Mouse (Mus musculus) intestine, postnatal 0 days (tissue): Measurements from ENCODE around the gene Fancc. TPM values are rescaled to one million over a fixed set of nuclear protein-coding genes. Genes with fewer than 3 reads are reported as not detected.

Experiments
- ATAC-seq: fragments of 200-750 bp; cut with Nextera tagmentation; 2 replicates; pipeline ENCODE4 v1.8.0; 2017; ENCODE audit warnings: mild to moderate bottlenecking, moderate TSS enrichment, moderate library complexity
- H3K27ac ChIP-seq: fragments of 300-500 bp; sonication (generic); 2 replicates; pipeline ENCODE4 v1.5.1; 2014; ENCODE audit warnings: mild to moderate bottlenecking, low read depth, low read length, moderate library complexity
- H3K27me3 ChIP-seq: fragments of 300-500 bp; sonication (generic); replicated peaks from 2 replicates; pipeline ENCODE4 v1.6.1; 2014; ENCODE audit warnings: low read length, mixed read lengths; ENCODE audit not compliant: control insufficient read depth, insufficient read depth
- H3K36me3 ChIP-seq: fragments of 300-500 bp; sonication (generic); 2 replicates; pipeline ENCODE4 v1.6.1; 2014; ENCODE audit warnings: mild to moderate bottlenecking, moderate library complexity; ENCODE audit not compliant: control insufficient read depth, insufficient read depth
- H3K4me1 ChIP-seq: fragments of 300-500 bp; sonication (generic); replicated peaks from 2 replicates; pipeline ENCODE4 v1.6.1; 2014; ENCODE audit warnings: antibody characterized with exemption, low read length, mixed read lengths; ENCODE audit not compliant: control insufficient read depth, insufficient read depth
- H3K4me2 ChIP-seq: fragments of 300-500 bp; sonication (generic); replicated peaks from 2 replicates; pipeline ENCODE4 v1.6.1; 2014; ENCODE audit warnings: low read depth, mild to moderate bottlenecking, moderate library complexity
- H3K4me3 ChIP-seq: fragments of 300-500 bp; sonication (generic); 2 replicates; pipeline ENCODE4 v1.5.1; 2014; ENCODE audit warnings: low read depth, low read length
- H3K9ac ChIP-seq: fragments of 300-500 bp; sonication (generic); 2 replicates; pipeline ENCODE4 v1.6.1; 2014; ENCODE audit warnings: mild to moderate bottlenecking, low read depth, low read length
- H3K9me3 ChIP-seq: fragments of 300-500 bp; sonication (generic); 2 replicates; pipeline ENCODE4 v1.6.1; 2016; ENCODE audit warnings: mixed run types; ENCODE audit not compliant: control insufficient read depth
- CTCF ChIP-seq: sonication (generic); IDR thresholded peaks from 2 replicates; pipeline ENCODE4 v1.5.1; 2016; ENCODE audit warnings: low read depth, mild to moderate bottlenecking, control low read depth, antibody characterized with exemption, moderate library complexity
- WGBS: fragments of 180-500 bp; shearing (Covaris S2); extraction: QIAGEN DNeasy Blood & Tissue Kit; methylation state at CpG from one replicate; pipeline ENCODE4 v1.1.7; 2014; 5-methylcytosine and 5-hydroxymethylcytosine counted together
- polyA plus RNA-seq: library from polyadenylated mRNA; unstranded; fragments of >200 nt; fragmentation: Nextera tagmentation; extraction: Ambion mirVana; gene quantifications from 2 replicates; pipeline ENCODE4 v1.2.1, GENCODE M21; 2015

Fancc gene
- polyA plus RNA-seq, 1 experiment from 2014 or later: 5.1 TPM

- no peaks in the 10 kb centered on the region for H3K36me3 ChIP-seq
- H3K27ac ChIP-seq: no peak overlapping the region
- no peak for TF ChIP-seq CTCF
- no peak for ATAC-seq
- H3K4me1 ChIP-seq: no peaks in the 10 kb centered on the region
- no peak overlapping the region for H3K4me3 ChIP-seq
- no peaks in the 10 kb centered on the region for H3K27me3 ChIP-seq
- H3K4me2 ChIP-seq: no peak overlapping the region
- 79% methylated on average over 4 of the region's 4 CpGs for WGBS
- H3K9ac ChIP-seq: no peak overlapping the region
- H3K9me3 ChIP-seq: no peaks in the 10 kb centered on the region
Measured at GRCm38 (mm10) chr13:63405151-63405550, 91.9 kb downstream of the Fancc start.

- no peak for ATAC-seq
- Histone ChIP-seq H3K4me3 (no peak overlapping the region), H3K9me3 (no peaks in the 10 kb centered on the region), H3K27ac (no peak overlapping the region), H3K36me3 (no peaks in the 10 kb centered on the region), H3K9ac (no peak overlapping the region), H3K4me1 (no peaks in the 10 kb centered on the region), H3K4me2 (no peak overlapping the region), H3K27me3 (no peaks in the 10 kb centered on the region)
- 94% methylated on average over 2 of the region's 2 CpGs for WGBS
- no peak for TF ChIP-seq CTCF
Measured at GRCm38 (mm10) chr13:63404657-63405056, 92.4 kb downstream of the Fancc start.

GRCm38 (mm10) chr13:63402823-63403222, 94.3 kb downstream of the Fancc start:
- no peak for TF ChIP-seq CTCF
- no peak for ATAC-seq
- no peak overlapping the region for H3K27ac ChIP-seq
- WGBS: 75% methylated on average over 2 of the region's 2 CpGs
- no peak overlapping the region for H3K4me3 ChIP-seq
- H3K4me2 ChIP-seq: no peak overlapping the region
- H3K4me1 ChIP-seq: no peaks in the 10 kb centered on the region
- H3K27me3 ChIP-seq: no peaks in the 10 kb centered on the region
- no peaks in the 10 kb centered on the region for H3K9me3 ChIP-seq
- no peaks in the 10 kb centered on the region for H3K36me3 ChIP-seq
- no peak overlapping the region for H3K9ac ChIP-seq

GRCm38 (mm10) chr13:63400069-63400468, 97.0 kb downstream of the Fancc start:
- Histone ChIP-seq H3K4me3 (no peak overlapping the region), H3K27me3 (no peaks in the 10 kb centered on the region), H3K36me3 (no peaks in the 10 kb centered on the region), H3K4me1 (no peaks in the 10 kb centered on the region), H3K4me2 (no peak overlapping the region), H3K9ac (no peak overlapping the region), H3K9me3 (no peaks in the 10 kb centered on the region), H3K27ac (no peak overlapping the region)
- WGBS: 87% methylated on average over 6 of the region's 6 CpGs
- TF ChIP-seq CTCF: no peak
- ATAC-seq: no peak

GRCm38 (mm10) chr13:63397420-63397819, 99.7 kb downstream of the Fancc start:
- Histone ChIP-seq H3K4me1 (no peaks in the 10 kb centered on the region), H3K9ac (no peak overlapping the region), H3K27ac (no peak overlapping the region), H3K9me3 (no peaks in the 10 kb centered on the region), H3K27me3 (no peaks in the 10 kb centered on the region), H3K36me3 (no peaks in the 10 kb centered on the region), H3K4me3 (no peak overlapping the region), H3K4me2 (no peak overlapping the region)
- no peak for ATAC-seq
- WGBS: 77% methylated on average over 1 of the region's 1 CpGs
- TF ChIP-seq CTCF: no peak

- Histone ChIP-seq H3K36me3 (no peaks in the 10 kb centered on the region), H3K4me1 (no peaks in the 10 kb centered on the region), H3K27ac (no peak overlapping the region), H3K4me2 (no peak overlapping the region), H3K9ac (no peak overlapping the region), H3K9me3 (no peaks in the 10 kb centered on the region), H3K27me3 (no peaks in the 10 kb centered on the region), H3K4me3 (no peak overlapping the region)
- no peak for TF ChIP-seq CTCF
- 76% methylated on average over 7 of the region's 7 CpGs for WGBS
- no peak for ATAC-seq
Measured at GRCm38 (mm10) chr13:63394304-63395063, 102.6 kb downstream of the Fancc start.

GRCm38 (mm10) chr13:63385234-63385633, 111.8 kb downstream of the Fancc start:
- Histone ChIP-seq H3K9me3 (no peaks in the 10 kb centered on the region), H3K27ac (no peak overlapping the region), H3K27me3 (no peaks in the 10 kb centered on the region), H3K4me3 (no peak overlapping the region), H3K9ac (no peak overlapping the region), H3K4me1 (no peaks in the 10 kb centered on the region), H3K36me3 (no peaks in the 10 kb centered on the region), H3K4me2 (no peak overlapping the region)
- 78% methylated on average over 2 of the region's 2 CpGs for WGBS
- ATAC-seq: no peak
- TF ChIP-seq CTCF: no peak
